Mouse (Mus musculus) MEL (cell line): Measurements from ENCODE around the gene Tcf7. TPM values are rescaled to one million over a fixed set of nuclear protein-coding genes. Genes with fewer than 3 reads are reported as not detected.

ENCODE experiments used
- DNase-seq: peaks from one replicate; pipeline ENCODE4 v3.0.0; 2011; ENCODE audit warnings: low read depth, low spot score
- H3K27ac ChIP-seq: 2 replicates; pipeline ENCODE4 v1.5.1; 2012; ENCODE audit warnings: low read depth, mild to moderate bottlenecking, control low read depth, low read length, moderate library complexity; ENCODE audit not compliant: control insufficient read depth
- H3K27me3 ChIP-seq, 2 experiments: fragments of 150-350 bp in 1 of 2; sonication (generic) in 1 of 2; 2 replicates each; pipeline ENCODE4 v1.6.1; 2012; ENCODE audit warnings: low read length in 2 of 2, mild to moderate bottlenecking in 2 of 2, improper control_type of control experiment in 1 of 2, moderate library complexity in 1 of 2; ENCODE audit not compliant: insufficient read depth in 2 of 2, control insufficient read depth in 1 of 2
- H3K36me3 ChIP-seq, 2 experiments: 2 replicates each; pipeline ENCODE4 v1.6.1; 2012 to 2014; ENCODE audit warnings: low read length in 2 of 2, improper control_type of control experiment in 1 of 2, inconsistent platforms in 1 of 2, mild to moderate bottlenecking in 1 of 2; ENCODE audit not compliant: insufficient read depth in 2 of 2, control insufficient read depth in 1 of 2
- H3K4me1 ChIP-seq, 2 experiments: fragments of 150-350 bp in 1 of 2; sonication (generic) in 1 of 2; 2 replicates each; pipeline ENCODE4 v1.6.1; 2012; ENCODE audit warnings: low read length in 2 of 2, improper control_type of control experiment in 1 of 2, mild to moderate bottlenecking in 1 of 2; ENCODE audit not compliant: insufficient read depth in 2 of 2, control insufficient read depth in 1 of 2
- H3K4me3 ChIP-seq, 2 experiments: fragments of 150-350 bp in 1 of 2; sonication (generic) in 1 of 2; 2 replicates each; pipeline ENCODE4 v1.5.1; 2012; ENCODE audit warnings: low read depth in 2 of 2, low read length in 2 of 2, mild to moderate bottlenecking in 2 of 2, moderate library complexity in 2 of 2, control low read depth in 1 of 2, improper control_type of control experiment in 1 of 2; ENCODE audit not compliant: control insufficient read depth in 1 of 2, insufficient read depth in 1 of 2
- H3K79me2 ChIP-seq: 2 replicates; pipeline ENCODE4 v1.6.1; 2012; ENCODE audit warnings: mild to moderate bottlenecking, low read length, moderate library complexity; ENCODE audit not compliant: control insufficient read depth, poor library complexity, insufficient read depth
- H3K9ac ChIP-seq: 2 replicates; pipeline ENCODE4 v1.6.1; 2012; ENCODE audit warnings: low read depth, mild to moderate bottlenecking, control low read depth, low read length, moderate library complexity; ENCODE audit not compliant: control insufficient read depth, poor library complexity, severe bottlenecking
- H3K9me3 ChIP-seq: fragments of 150-350 bp; sonication (generic); replicated peaks from 2 replicates; pipeline ENCODE4 v1.6.1; 2012; ENCODE audit warnings: mild to moderate bottlenecking, low read length, improper control_type of control experiment, moderate library complexity; ENCODE audit not compliant: insufficient read depth
- CHD1 ChIP-seq: IDR thresholded peaks from 2 replicates; pipeline ENCODE4 v1.6.1; 2012; ENCODE audit warnings: low read depth, mild to moderate bottlenecking, inconsistent platforms, low read length, improper control_type of control experiment
- CHD2 ChIP-seq: IDR thresholded peaks from 2 replicates; pipeline ENCODE4 v1.6.1; 2011; ENCODE audit warnings: low read length, improper control_type of control experiment
- CTCF ChIP-seq, 3 experiments: IDR thresholded peaks in 2 of 3; conservative IDR thresholded peaks in 1 of 3; 2 replicates each; pipeline ENCODE4 v1.5.1; 2011 to 2012; ENCODE audit warnings: low read length in 3 of 3, low read depth in 2 of 3, mild to moderate bottlenecking in 2 of 3, improper control_type of control experiment in 1 of 3, inconsistent platforms in 1 of 3, mixed read lengths in 1 of 3, moderate library complexity in 1 of 3; ENCODE audit not compliant: control insufficient read depth in 1 of 3, insufficient read depth in 1 of 3, poor library complexity in 1 of 3, severe bottlenecking in 1 of 3
- EP300 ChIP-seq, 2 experiments: IDR thresholded peaks; 2 replicates each; pipeline ENCODE4 v1.6.1; 2011; ENCODE audit warnings: improper control_type of control experiment in 2 of 2, low read length in 2 of 2, low read depth in 1 of 2, mild to moderate bottlenecking in 1 of 2
- ETS1 ChIP-seq: IDR thresholded peaks from 2 replicates; pipeline ENCODE4 v1.6.1; 2012; ENCODE audit warnings: low read depth, mild to moderate bottlenecking, inconsistent platforms, low read length, improper control_type of control experiment, moderate library complexity
- GATA1 ChIP-seq: IDR thresholded peaks from 2 replicates; pipeline ENCODE4 v1.6.1; 2011; ENCODE audit warnings: low read depth, low read length, improper control_type of control experiment
- HCFC1 ChIP-seq: IDR thresholded peaks from 2 replicates; pipeline ENCODE4 v1.6.1; 2012; ENCODE audit warnings: low read depth, mild to moderate bottlenecking, inconsistent platforms, low read length, improper control_type of control experiment, moderate library complexity
- JUND ChIP-seq: IDR thresholded peaks from 2 replicates; pipeline ENCODE4 v1.6.1; 2011; ENCODE audit warnings: low read depth, mild to moderate bottlenecking, improper control_type of control experiment, low read length
- KAT2A ChIP-seq: conservative IDR thresholded peaks from 2 replicates; pipeline ENCODE4 v1.6.1; 2012; ENCODE audit warnings: low read depth, low read length, improper control_type of control experiment, inconsistent platforms
- MAFK ChIP-seq: IDR thresholded peaks from 2 replicates; pipeline ENCODE4 v1.6.1; 2011; ENCODE audit warnings: low read depth, mild to moderate bottlenecking, low read length, improper control_type of control experiment, borderline replicate concordance
- MXI1 ChIP-seq: IDR thresholded peaks from 2 replicates; pipeline ENCODE4 v1.6.1; 2011; ENCODE audit warnings: mild to moderate bottlenecking, low read depth, low read length, improper control_type of control experiment
- MYB ChIP-seq: IDR thresholded peaks from 2 replicates; pipeline ENCODE4 v1.6.1; 2011; ENCODE audit warnings: mild to moderate bottlenecking, low read depth, low read length, improper control_type of control experiment
- NELFE ChIP-seq: IDR thresholded peaks from 2 replicates; pipeline ENCODE4 v1.6.1; 2011; ENCODE audit warnings: low read depth, low read length, improper control_type of control experiment
- NRF1 ChIP-seq: IDR thresholded peaks from 2 replicates; pipeline ENCODE4 v1.6.1; 2014; ENCODE audit warnings: low read depth, mild to moderate bottlenecking, inconsistent platforms, low read length, improper control_type of control experiment, moderate library complexity; ENCODE audit not compliant: poor library complexity, insufficient read depth, severe bottlenecking
- POLR2AphosphoS2 ChIP-seq: IDR thresholded peaks from 2 replicates; pipeline ENCODE4 v1.6.1; 2011; ENCODE audit warnings: low read length, improper control_type of control experiment
- POLR2AphosphoS5 ChIP-seq: IDR thresholded peaks from 2 replicates; pipeline ENCODE4 v1.6.1; 2012; ENCODE audit warnings: low read depth, borderline replicate concordance, mild to moderate bottlenecking, inconsistent platforms, low read length, moderate library complexity, mixed read lengths
- RCOR1 ChIP-seq: IDR thresholded peaks from 2 replicates; pipeline ENCODE4 v1.6.1; 2012; ENCODE audit warnings: low read depth, mild to moderate bottlenecking, inconsistent platforms, low read length, improper control_type of control experiment
- SIN3A ChIP-seq: IDR thresholded peaks from 2 replicates; pipeline ENCODE4 v1.6.1; 2012; ENCODE audit warnings: low read length, improper control_type of control experiment, inconsistent platforms
- SMC3 ChIP-seq: IDR thresholded peaks from 2 replicates; pipeline ENCODE4 v1.6.1; 2011; ENCODE audit warnings: low read depth, low read length, improper control_type of control experiment
- TCF12 ChIP-seq: IDR thresholded peaks from 2 replicates; pipeline ENCODE4 v1.6.1; 2014; ENCODE audit warnings: low read depth, mild to moderate bottlenecking, inconsistent platforms, low read length, improper control_type of control experiment, moderate library complexity
- UBTF ChIP-seq: IDR thresholded peaks from 2 replicates; pipeline ENCODE4 v1.6.1; 2012; ENCODE audit warnings: low read depth, mild to moderate bottlenecking, inconsistent platforms, low read length, improper control_type of control experiment, moderate library complexity, borderline replicate concordance; ENCODE audit not compliant: insufficient read depth
- USF2 ChIP-seq, 2 experiments: IDR thresholded peaks; 2 replicates each; pipeline ENCODE4 v1.6.1; 2011 to 2012; ENCODE audit warnings: improper control_type of control experiment in 2 of 2, low read length in 2 of 2, borderline replicate concordance in 1 of 2, inconsistent platforms in 1 of 2, low read depth in 1 of 2, mild to moderate bottlenecking in 1 of 2; ENCODE audit not compliant: insufficient read depth in 1 of 2
- ZC3H11A ChIP-seq: IDR thresholded peaks from 2 replicates; pipeline ENCODE4 v1.6.1; 2012; ENCODE audit warnings: low read depth, mild to moderate bottlenecking, inconsistent platforms, low read length, improper control_type of control experiment
- ZMIZ1 ChIP-seq: IDR thresholded peaks from 2 replicates; pipeline ENCODE4 v1.6.1; 2012; ENCODE audit warnings: low read depth, mild to moderate bottlenecking, inconsistent platforms, low read length, improper control_type of control experiment, moderate library complexity
- ZNF384 ChIP-seq: IDR thresholded peaks from 2 replicates; pipeline ENCODE4 v1.6.1; 2012; ENCODE audit warnings: low read depth, mild to moderate bottlenecking, inconsistent platforms, low read length, improper control_type of control experiment
- polyA plus RNA-seq, 2 experiments: library from polyadenylated mRNA; stranded (reverse) in 1 of 2; unstranded in 1 of 2; fragments of >175 nt in 1 of 2; fragments of >200 nt in 1 of 2; gene quantifications; 2 replicates each; pipeline versions ENCODE4 v1.2.1 to v1.2.4; 2012; ENCODE audit warnings: low replicate concordance in 2 of 2, low read depth in 1 of 2; ENCODE audit not compliant: insufficient read length in 2 of 2, insufficient read depth in 1 of 2, missing spikeins in 1 of 2
- total RNA-seq: library from RNA; depleted of rRNA; stranded (reverse); fragments of 300-350 nt; gene quantifications from 2 replicates; pipeline ENCODE4 v1.2.3, GENCODE M21; 2012

Tcf7 gene
- total and polyA plus RNA-seq, 3 experiments: 0.12 to 2.3 TPM; not detected in 1

- TF ChIP-seq CHD2 (no peak), CHD1 (peak; percentile 74; the same call in 1 of the 2 replicates), POLR2AphosphoS5 (peak; percentile 84; the same call in 1 of the 2 replicates), ETS1 (peak; percentile 40; the same call in 1 of the 2 replicates), UBTF (peak; percentile 96; the same call in 1 of the 2 replicates), ZC3H11A (no peak), GATA1 (no peak), EP300 (IDR thresholded peaks at IDR 0.05; ENCODE audit: low read depth in 1 of 2, low read length in 2 of 2) (peak in 1 of 2 experiments; percentile 49; a peak in 2 of 4 replicates), NRF1 (peak; percentile 44; the same call in 1 of the 2 replicates), ZNF384 (no peak), MAFK (no peak), CTCF (IDR thresholded peaks at IDR 0.05 in 2 of 3, conservative IDR thresholded peaks at IDR 0.05 in 1 of 3; ENCODE audit: control insufficient read depth in 1 of 3, insufficient read depth in 1 of 3, low read depth in 2 of 3, low read length in 3 of 3, poor library complexity in 1 of 3, severe bottlenecking in 1 of 3) (peak in 1 of 3 experiments; percentile 25; a peak in 1 of 6 replicates)
Observed at GRCm38 (mm10) chr11:52231606-52232541, 50.9 kb downstream of the Tcf7 start, which contains the start of gene Skp1a (continued).

- no peak overlapping the region for H3K27ac ChIP-seq
Observed at GRCm38 (mm10) chr11:52230694-52231093, 52.1 kb downstream of the Tcf7 start.

More at GRCm38 (mm10) chr11:52230694-52231093, 52.1 kb downstream of the Tcf7 start:
- DNase-seq: no peak
- Histone ChIP-seq H3K9me3 (no peaks in the 10 kb centered on the region), H3K4me3 (no peak overlapping the region), H3K36me3 (peaks cover 0 to 26% of the 10 kb centered on the region in 2 experiments; a peak in 3 of 4 replicates), H3K9ac (no peak overlapping the region), H3K27me3 (no peaks in the 10 kb centered on the region), H3K79me2 (peaks cover 37% of the 10 kb centered on the region), H3K4me1 (peaks cover 6 to 25% of the 10 kb centered on the region in 2 experiments)
- TF ChIP-seq NELFE (no peak), MYB (no peak), ZC3H11A (no peak), HCFC1 (no peak), SMC3 (no peak), ZMIZ1 (no peak), KAT2A (no peak), GATA1 (no peak), SIN3A (no peak), MXI1 (no peak), ZNF384 (no peak), EP300 (IDR thresholded peaks at IDR 0.05; ENCODE audit: low read depth in 1 of 2, low read length in 2 of 2) (no peak), UBTF (no peak), JUND (no peak), USF2 (IDR thresholded peaks at IDR 0.05; ENCODE audit: borderline replicate concordance in 1 of 2, insufficient read depth in 1 of 2, low read depth in 1 of 2, low read length in 2 of 2) (no peak), TCF12 (no peak), POLR2AphosphoS2 (no peak), CHD1 (no peak), RCOR1 (no peak)
